Mouse (Mus musculus) midbrain, embryonic 11.5 days (tissue): Measurements from ENCODE around the gene Gimap8. TPM values are rescaled to one million over a fixed set of nuclear protein-coding genes. Genes with fewer than 3 reads are reported as not detected.
A peak's percentile ranks its signal among the peaks of the same experiment; 100 is the strongest.

ENCODE experiments used
- ATAC-seq: fragments of 200-750 bp; cut with Nextera tagmentation; 2 replicates; pipeline ENCODE4 v1.8.0; 2017; ENCODE audit warnings: moderate TSS enrichment, moderate library complexity; ENCODE audit not compliant: low FRiP score
- DNase-seq: peaks from one replicate; pipeline ENCODE4 v3.0.0; 2015; ENCODE audit warnings: low spot score; ENCODE audit errors: missing footprints
- H3K27ac ChIP-seq: fragments of 300-500 bp; sonication (generic); 2 replicates; pipeline ENCODE4 v1.5.1; 2014; ENCODE audit warnings: low read depth, low read length
- H3K27me3 ChIP-seq: fragments of 300-500 bp; sonication (generic); 2 replicates; pipeline ENCODE4 v1.6.1; 2014; ENCODE audit warnings: mild to moderate bottlenecking, low read length, moderate library complexity, mixed read lengths; ENCODE audit not compliant: control insufficient read depth, insufficient read depth
- H3K36me3 ChIP-seq: fragments of 300-500 bp; sonication (generic); 2 replicates; pipeline ENCODE4 v1.6.1; 2014; ENCODE audit warnings: mild to moderate bottlenecking, low read length, moderate library complexity, mixed read lengths; ENCODE audit not compliant: control insufficient read depth, insufficient read depth
- H3K4me1 ChIP-seq: fragments of 300-500 bp; sonication (generic); 2 replicates; pipeline ENCODE4 v1.6.1; 2014; ENCODE audit warnings: low read length; ENCODE audit not compliant: control insufficient read depth, insufficient read depth
- H3K4me2 ChIP-seq: fragments of 300-500 bp; sonication (generic); 2 replicates; pipeline ENCODE4 v1.6.1; 2014; ENCODE audit warnings: mild to moderate bottlenecking, moderate library complexity
- H3K4me3 ChIP-seq: fragments of 300-500 bp; sonication (generic); 2 replicates; pipeline ENCODE4 v1.5.1; 2014; ENCODE audit warnings: low read depth, low read length
- H3K9ac ChIP-seq: fragments of 300-500 bp; sonication (generic); 2 replicates; pipeline ENCODE4 v1.6.1; 2014; ENCODE audit warnings: low read length
- H3K9me3 ChIP-seq: fragments of 300-500 bp; sonication (generic); 2 replicates; pipeline ENCODE4 v1.6.1; 2016; ENCODE audit warnings: low read length; ENCODE audit not compliant: control insufficient read depth
- WGBS: fragments of 180-500 bp; shearing (Covaris S2); extraction: QIAGEN DNeasy Blood & Tissue Kit; methylation state at CpG from one replicate; pipeline ENCODE4 v1.1.7; 2014; 5-methylcytosine and 5-hydroxymethylcytosine counted together
- polyA plus RNA-seq: library from polyadenylated mRNA; unstranded; fragments of >200 nt; fragmentation: Nextera tagmentation; extraction: Ambion mirVana; gene quantifications from 2 replicates; pipeline ENCODE4 v1.2.1, GENCODE M21; 2014

Gimap8 gene
- polyA plus RNA-seq, 1 experiment from 2014 or later: 0.25 TPM

- WGBS: 92% methylated on average over 8 of the region's 8 CpGs
- ATAC-seq: no peak
- Histone ChIP-seq H3K27me3 (peaks cover 25% of the 10 kb centered on the region), H3K4me2 (no peak overlapping the region), H3K36me3 (no peaks in the 10 kb centered on the region), H3K4me3 (no peak overlapping the region), H3K9me3 (no peaks in the 10 kb centered on the region), H3K9ac (no peak overlapping the region), H3K27ac (no peak overlapping the region), H3K4me1 (no peaks in the 10 kb centered on the region; the same call in 1 of the 2 replicates)
- DNase-seq: no peak
Measured at GRCm38 (mm10) chr6:48630831-48631230, 16.2 kb upstream of the Gimap8 start.

- no peaks in the 10 kb centered on the region for H3K36me3 ChIP-seq
- ATAC-seq: no peak
- no peaks in the 10 kb centered on the region for H3K9me3 ChIP-seq
- H3K9ac ChIP-seq: no peak overlapping the region
- H3K4me1 ChIP-seq: peaks cover 4% of the 10 kb centered on the region; the same call in 1 of the 2 replicates
- no peak overlapping the region for H3K27ac ChIP-seq
- 91% methylated on average over 2 of the region's 2 CpGs for WGBS
- no peak overlapping the region for H3K4me3 ChIP-seq
- DNase-seq: no peak
- no peak overlapping the region for H3K4me2 ChIP-seq
- peaks cover 3% of the 10 kb centered on the region; the same call in 1 of the 2 replicates for H3K27me3 ChIP-seq
Measured at GRCm38 (mm10) chr6:48635105-48635504, 11.9 kb upstream of the Gimap8 start.

DNA sequence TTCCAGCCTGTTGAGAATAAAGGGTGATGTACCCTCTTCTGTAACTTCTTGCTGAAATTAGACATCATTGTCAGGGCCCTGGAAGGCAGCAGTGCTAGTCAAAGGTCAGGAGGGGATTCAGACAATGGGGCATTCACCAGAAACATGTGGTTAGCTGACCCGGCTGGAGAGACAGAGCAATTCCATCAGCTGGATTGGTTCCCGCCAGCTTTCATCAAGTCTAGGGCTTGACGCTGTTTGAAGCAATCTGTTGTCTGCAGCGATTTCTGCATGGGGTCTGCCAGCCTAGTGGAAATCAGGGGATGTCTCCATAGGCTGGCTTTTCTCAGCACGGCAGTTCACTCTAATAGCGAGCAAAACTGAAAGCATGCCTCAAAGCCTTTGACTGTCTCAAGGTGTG is 10.5 kb upstream of the Gimap8 start:
- H3K4me3 ChIP-seq: no peak overlapping the region
- no peak for DNase-seq
- no peaks in the 10 kb centered on the region for H3K27me3 ChIP-seq
- 57% methylated on average over 6 of the region's 6 CpGs for WGBS
- H3K36me3 ChIP-seq: no peaks in the 10 kb centered on the region
- no peak overlapping the region for H3K4me2 ChIP-seq
- no peak overlapping the region for H3K9ac ChIP-seq
- no peak overlapping the region for H3K27ac ChIP-seq
- H3K4me1 ChIP-seq: peaks cover 4% of the 10 kb centered on the region; the same call in 1 of the 2 replicates
- no peak for ATAC-seq
- H3K9me3 ChIP-seq: no peaks in the 10 kb centered on the region

DNA sequence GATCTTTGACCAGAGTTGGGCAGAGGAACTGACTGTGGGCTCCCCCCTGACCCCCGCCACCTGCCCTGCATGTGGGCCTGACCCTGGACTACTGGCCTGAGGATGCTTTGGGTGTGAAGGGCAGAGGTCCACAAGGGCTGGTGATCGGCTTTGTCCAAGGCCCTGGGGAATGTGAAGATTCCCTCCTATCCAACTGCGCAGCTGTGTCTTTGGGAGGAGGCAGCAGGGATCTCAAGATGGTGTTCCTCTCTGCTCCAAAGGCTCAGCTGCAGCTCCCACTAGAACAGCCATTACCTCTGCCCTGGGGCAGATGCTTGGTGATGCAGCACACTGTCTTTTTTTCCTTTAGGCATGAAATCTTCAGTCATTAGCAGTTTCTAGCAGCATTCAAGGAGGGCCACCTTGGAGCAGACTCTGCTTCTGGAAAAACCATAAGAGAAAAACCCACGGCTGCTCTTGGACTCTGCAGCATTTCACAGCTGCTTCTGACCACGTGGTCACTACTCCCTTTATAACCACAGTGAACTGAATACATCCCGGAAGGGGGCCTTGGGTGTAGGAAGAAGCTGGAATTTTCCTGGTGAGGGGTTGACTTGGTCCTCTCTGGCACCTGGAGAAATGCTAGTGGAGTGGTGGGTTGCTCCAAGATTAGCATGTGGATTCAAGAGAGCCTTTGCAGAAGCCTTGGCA is 9.1 kb upstream of the Gimap8 start:
- H3K36me3 ChIP-seq: no peaks in the 10 kb centered on the region
- 70% methylated on average over 6 of the region's 6 CpGs for WGBS
- H3K4me3 ChIP-seq: no peak overlapping the region
- H3K27ac ChIP-seq: no peak overlapping the region
- H3K4me1 ChIP-seq: peaks cover 4% of the 10 kb centered on the region; the same call in 1 of the 2 replicates
- no peaks in the 10 kb centered on the region for H3K27me3 ChIP-seq
- DNase-seq (no peak), ATAC-seq (no peak)
- H3K9ac ChIP-seq: no peak overlapping the region
- no peak overlapping the region for H3K4me2 ChIP-seq
- no peaks in the 10 kb centered on the region for H3K9me3 ChIP-seq

DNA sequence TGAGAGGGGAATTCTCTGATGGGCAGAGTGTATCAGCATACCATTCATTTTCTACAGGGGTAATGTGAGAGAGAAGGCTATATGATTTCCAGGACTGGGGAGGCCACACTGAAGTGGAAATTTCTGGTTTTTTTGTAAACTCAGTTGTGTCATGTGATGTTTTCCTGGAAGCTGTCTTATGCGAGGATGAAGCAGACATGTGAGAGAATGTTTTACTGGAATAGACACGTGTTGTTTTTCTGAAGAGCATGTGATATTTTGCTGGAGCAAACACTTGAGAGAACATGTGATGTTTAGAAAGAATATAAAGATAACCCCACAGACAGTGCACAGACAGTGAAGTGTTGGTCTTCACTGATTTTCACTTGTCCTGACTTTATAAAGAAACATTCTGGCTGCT is 8.5 kb upstream of the Gimap8 start:
- Histone ChIP-seq H3K4me1 (peaks cover 4% of the 10 kb centered on the region; the same call in 1 of the 2 replicates), H3K9me3 (no peaks in the 10 kb centered on the region), H3K27me3 (no peaks in the 10 kb centered on the region), H3K4me3 (no peak overlapping the region), H3K4me2 (no peak overlapping the region), H3K9ac (no peak overlapping the region), H3K36me3 (no peaks in the 10 kb centered on the region), H3K27ac (no peak overlapping the region)
- DNase-seq: no peak
- ATAC-seq: no peak
- 82% methylated on average over 2 of the region's 2 CpGs for WGBS

GRCm38 (mm10) chr6:48641391-48641790 is 5.6 kb upstream of the Gimap8 start:
- ATAC-seq (no peak), DNase-seq (no peak)
- Histone ChIP-seq H3K36me3 (no peaks in the 10 kb centered on the region), H3K27ac (no peak overlapping the region), H3K4me1 (peaks cover 4% of the 10 kb centered on the region; the same call in 1 of the 2 replicates), H3K4me2 (no peak overlapping the region), H3K4me3 (no peak overlapping the region), H3K27me3 (no peaks in the 10 kb centered on the region), H3K9ac (no peak overlapping the region), H3K9me3 (no peaks in the 10 kb centered on the region)
- 78% methylated on average over 6 of the region's 6 CpGs for WGBS

DNA sequence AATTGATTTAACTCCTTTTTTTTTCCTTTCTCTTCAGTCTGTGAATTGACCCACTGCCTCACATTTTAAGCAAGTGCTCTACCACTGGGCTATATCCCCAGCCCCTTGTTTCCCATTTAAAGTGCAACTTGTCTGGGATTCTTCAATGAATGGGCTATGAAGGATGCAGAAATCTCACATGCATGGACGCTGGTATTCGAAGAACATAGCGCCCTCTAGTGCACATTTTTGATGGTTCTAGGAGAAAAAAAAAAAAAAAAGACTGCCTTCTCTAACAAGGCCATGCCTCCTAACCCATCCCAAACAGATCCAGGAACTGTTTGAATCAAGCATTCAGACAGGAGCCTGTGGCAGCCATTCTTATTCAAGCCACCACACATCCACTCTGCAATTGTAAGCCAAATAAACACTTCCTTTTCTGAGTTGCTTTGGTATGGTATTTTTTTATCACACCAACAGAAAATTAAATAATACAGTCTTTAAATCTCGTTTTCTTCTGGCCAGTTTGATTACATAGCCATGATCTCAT is 4.2 kb upstream of the Gimap8 start:
- Histone ChIP-seq H3K9ac (no peak overlapping the region), H3K4me2 (no peak overlapping the region), H3K4me1 (no peaks in the 10 kb centered on the region), H3K9me3 (no peaks in the 10 kb centered on the region), H3K27me3 (no peaks in the 10 kb centered on the region), H3K36me3 (no peaks in the 10 kb centered on the region), H3K27ac (no peak overlapping the region), H3K4me3 (no peak overlapping the region)
- WGBS: 22% methylated on average over 4 of the region's 4 CpGs
- ATAC-seq: peak; percentile 33; the same call in 1 of the 2 replicates
- DNase-seq: peak; percentile 97

- WGBS: 14% methylated on average over 12 of the region's 12 CpGs
- no peak overlapping the region for H3K27ac ChIP-seq
- H3K9me3 ChIP-seq: no peaks in the 10 kb centered on the region
- no peak overlapping the region for H3K4me2 ChIP-seq
- H3K36me3 ChIP-seq: no peaks in the 10 kb centered on the region
- H3K4me1 ChIP-seq: no peaks in the 10 kb centered on the region
- no peak overlapping the region for H3K9ac ChIP-seq
- H3K27me3 ChIP-seq: no peaks in the 10 kb centered on the region
- ATAC-seq: peak; percentile 50; the same call in 1 of the 2 replicates
- no peak overlapping the region for H3K4me3 ChIP-seq
- DNase-seq: peak; percentile 93
Measured at GRCm38 (mm10) chr6:48645660-48646308, 1.2 kb upstream of the Gimap8 start.

- no peaks in the 10 kb centered on the region for H3K4me1 ChIP-seq
- WGBS: 80% methylated on average over 4 of the region's 4 CpGs
- no peak overlapping the region for H3K4me2 ChIP-seq
- ATAC-seq (no peak), DNase-seq (no peak)
- no peaks in the 10 kb centered on the region for H3K36me3 ChIP-seq
- no peak overlapping the region for H3K4me3 ChIP-seq
- H3K27me3 ChIP-seq: no peaks in the 10 kb centered on the region
- H3K9me3 ChIP-seq: no peaks in the 10 kb centered on the region
- H3K9ac ChIP-seq: no peak overlapping the region
- no peak overlapping the region for H3K27ac ChIP-seq
Measured at GRCm38 (mm10) chr6:48646309-48646690, 734 bp upstream of the Gimap8 start.
